ENCODE assay signal across 11 mouse cellular contexts in genomic region chr5:139681832-139682630, GRCm38 (mm10). TPM values are rescaled to one million over a fixed set of nuclear protein-coding genes. Genes with fewer than 3 reads are reported as not detected.
DNase-seq lines count a peak whose midpoint lies in the region; ATAC-seq and TF ChIP-seq lines count a peak whose summit lies in the region.
"Had no signal": no experiment of that assay in that cellular context is flagged by ENCODE, and none has a peak within 500 bp of the region (broad histone marks: within the 10 kb centered on the region; RNA-seq: fewer than 3 reads in every experiment).

No protein-coding gene starts in this region.

- ATAC-seq in midbrain, embryonic 13.5 days = peak; percentile 65

- H3K27ac ChIP-seq in hindbrain, embryonic 10.5 days = peak overlapping the region; percentile 62; the same call in 1 of the 2 replicates
- H3K27ac ChIP-seq in midbrain, embryonic 13.5 days = peak overlapping the region; percentile 82
- H3K27ac ChIP-seq: heart, embryonic 15.5 days; liver, embryonic 13.5 days had no signal

- H3K36me3 ChIP-seq in hindbrain, embryonic 10.5 days = no peaks in the 10 kb centered on the region
- H3K36me3 ChIP-seq in midbrain, embryonic 13.5 days = no peaks in the 10 kb centered on the region
- H3K36me3 ChIP-seq: G1E; heart, embryonic 15.5 days; liver, embryonic 13.5 days had no signal

- peaks cover 33% of the 10 kb centered on the region for H3K4me1 ChIP-seq in hindbrain, embryonic 10.5 days (replicated peaks)
- peaks cover 28% of the 10 kb centered on the region for H3K4me1 ChIP-seq in midbrain, embryonic 13.5 days (replicated peaks)
- H3K4me1 ChIP-seq: heart, embryonic 15.5 days had no signal

- 6% methylated on average over 20 of the region's 20 CpGs for WGBS in hindbrain, embryonic 10.5 days
- 4% methylated on average over 20 of the region's 20 CpGs for WGBS in midbrain, embryonic 13.5 days

- intact Hi-C loops in left cerebral cortex, postnatal 25 days (cut with DNase I) = no loop called here

- H3K9me3 ChIP-seq in hindbrain, embryonic 10.5 days = 0 out of 2 replicates have a peak, but pooled peaks cover 2% of the 10 kb centered on the region
- no peaks in the 10 kb centered on the region for H3K9me3 ChIP-seq in midbrain, embryonic 13.5 days
- H3K9me3 ChIP-seq: G1E; heart, embryonic 15.5 days; liver, embryonic 13.5 days had no signal

- TF ChIP-seq POLR2A in brain, embryonic 14.5 days (IDR thresholded peaks at IDR 0.05; ENCODE audit: borderline replicate concordance, extremely low read depth, insufficient read depth, insufficient read length, poor library complexity, severe bottlenecking) = no peak

- 0 out of 2 replicates have a peak overlapping the region, but pooled peaks have one; percentile 10 for H3K9ac ChIP-seq in midbrain, embryonic 13.5 days (replicated peaks)
- H3K9ac ChIP-seq: heart, embryonic 15.5 days; liver, embryonic 13.5 days had no signal

- peak overlapping the region; percentile 24 for H3K4me2 ChIP-seq in midbrain, embryonic 13.5 days (replicated peaks)
- H3K4me2 ChIP-seq: heart, embryonic 15.5 days; liver, embryonic 13.5 days had no signal

- DNase-seq in brain, embryonic 14.5 days (ENCODE audit: low read depth) = peak; percentile 96
- DNase-seq in embryo, embryonic 10.5 days (ENCODE audit: low spot score) = peak; percentile 53
- DNase-seq in hindbrain, embryonic 10.5 days (ENCODE audit: low spot score) = peak; percentile 32
- no peak for DNase-seq in gastrocnemius, adult 8-10 months (ENCODE audit: low spot score in 2 of 2)
- no peak for DNase-seq in urinary bladder, postnatal 4 days (ENCODE audit: low spot score in 2 of 2)
- no peak for DNase-seq in left cerebral cortex, postnatal 25 days (ENCODE audit: low spot score in 2 of 2)
- no peak for DNase-seq in c-Kit-positive CD71-positive TER-119-positive erythroid progenitor cells, embryonic 14.5 days (ENCODE audit: low spot score)
- DNase-seq: liver, embryonic 13.5 days had no signal

- peaks cover 77% of the 10 kb centered on the region for H3K27me3 ChIP-seq in hindbrain, embryonic 10.5 days (ENCODE audit: insufficient read depth, poor library complexity, severe bottlenecking)
- H3K27me3 ChIP-seq in midbrain, embryonic 13.5 days = peaks cover 52% of the 10 kb centered on the region

- TF ChIP-seq CTCF in brain, embryonic 14.5 days (IDR thresholded peaks at IDR 0.05; ENCODE audit: borderline replicate concordance, extremely low read depth, insufficient read depth, insufficient read length) = no peak

- H3K4me3 ChIP-seq in hindbrain, embryonic 10.5 days = peak overlapping the region; percentile 7; the same call in 1 of the 2 replicates
- H3K4me3 ChIP-seq in midbrain, embryonic 13.5 days (replicated peaks) = no peak overlapping the region
- H3K4me3 ChIP-seq: heart, embryonic 15.5 days; liver, embryonic 13.5 days had no signal

RNA-seq across cellular contexts. Expression of gene Micall2, which starts 54.1 kb away (rescaled TPM):
- 7.7 and 11.8 TPM in 2 replicates for polyA plus RNA-seq in brain, embryonic 14.5 days (2012; rRNA removed)
- 6.9 and 10.2 TPM in 2 replicates for polyA plus RNA-seq in hindbrain, embryonic 10.5 days (2016; fragmentation: Nextera tagmentation; extraction: Ambion mirVana)
- polyA plus RNA-seq in midbrain, embryonic 13.5 days (2015; fragmentation: Nextera tagmentation; extraction: Ambion mirVana) = 7.5 and 8.9 TPM in 2 replicates
- under 1 TPM; 0.24 to 0.74 (median 0.37) TPM for total RNA-seq in gastrocnemius, adult 8-10 months (2022)
- 1 to 10 TPM; 2.0 to 2.4 TPM for total RNA-seq in left cerebral cortex, postnatal 25 days (2021)

Comparison
In these comparisons a context has a peak if more than half of its experiments do, and no peak if none do; other contexts are left out.
1. DNase-seq: peak in brain, embryonic 14.5 days (single experiment), embryo, embryonic 10.5 days (single experiment) and hindbrain, embryonic 10.5 days (single experiment); none in gastrocnemius, adult 8-10 months (0 of 2), urinary bladder, postnatal 4 days (0 of 2), left cerebral cortex, postnatal 25 days (0 of 2) and c-Kit-positive CD71-positive TER-119-positive erythroid progenitor cells, embryonic 14.5 days (single experiment).